Mouse (Mus musculus) heart, adult 2 months (tissue): ENCODE data around the gene Kcnmb2. TPM values are rescaled to one million over a fixed set of nuclear protein-coding genes. Genes with fewer than 3 reads are reported as not detected.

ENCODE experiments used
- DNase-seq, 2 experiments: peaks; one replicate each; pipeline ENCODE4 v3.0.0; 2021
- H3K27ac ChIP-seq: fragments of 200-600 bp; 2 replicates; pipeline ENCODE4 v1.8.1; 2022
- H3K27me3 ChIP-seq: fragments of 200-500 bp; 2 replicates; pipeline ENCODE4 v1.6.1; 2012; ENCODE audit warnings: mild to moderate bottlenecking, low read length, inconsistent platforms, mixed read lengths; ENCODE audit not compliant: control insufficient read depth, insufficient read depth
- H3K36me3 ChIP-seq: fragments of 200-500 bp; 2 replicates; pipeline ENCODE4 v1.6.1; 2012; ENCODE audit warnings: low read length, inconsistent platforms; ENCODE audit not compliant: control insufficient read depth, insufficient read depth
- H3K4me1 ChIP-seq: fragments of 200-500 bp; 2 replicates; pipeline ENCODE4 v1.6.1; 2011; ENCODE audit warnings: low read length; ENCODE audit not compliant: control insufficient read depth, insufficient read depth
- H3K4me3 ChIP-seq: fragments of 200-600 bp; 2 replicates; pipeline ENCODE4 v1.8.1; 2022
- H3K79me2 ChIP-seq: fragments of 200-500 bp; replicated peaks from 2 replicates; pipeline ENCODE4 v1.6.1; 2012; ENCODE audit warnings: mild to moderate bottlenecking, inconsistent platforms, low read length, moderate library complexity, mixed read lengths; ENCODE audit not compliant: control insufficient read depth, insufficient read depth
- H3K9ac ChIP-seq: fragments of 200-500 bp; 2 replicates; pipeline ENCODE4 v1.6.1; 2012; ENCODE audit warnings: low read depth, mild to moderate bottlenecking, control low read depth, inconsistent platforms, low read length, mixed read lengths
- CTCF ChIP-seq: fragments of 200-600 bp; IDR thresholded peaks from 2 replicates; pipeline ENCODE4 v1.8.1; 2022; ENCODE audit warnings: antibody characterized with exemption, mild to moderate bottlenecking, moderate library complexity
- EP300 ChIP-seq: fragments of 200-500 bp; IDR thresholded peaks from 2 replicates; pipeline ENCODE4 v1.6.1; 2011; ENCODE audit warnings: low read depth, low read length, control low read depth; ENCODE audit not compliant: insufficient read depth
- POLR2A ChIP-seq: fragments of 200-500 bp; IDR thresholded peaks from 2 replicates; pipeline ENCODE4 v1.6.1; 2011; ENCODE audit warnings: mild to moderate bottlenecking, low read depth, low read length, control low read depth; ENCODE audit not compliant: insufficient read depth
- WGBS: fragments of 180-500 bp; shearing (Covaris S2); methylation state at CpG from one replicate; pipeline ENCODE4 v1.1.7; 2018; 5-methylcytosine and 5-hydroxymethylcytosine counted together
- intact Hi-C: fragments of 180-260 bp; cut with DNase I; formaldehyde crosslinking; loops from one replicate; pipeline ENCODE4 v1.15.1; 2025
- polyA plus RNA-seq: library from polyadenylated mRNA; depleted of rRNA; stranded (reverse); fragments of >200 nt; gene quantifications from 2 replicates; pipeline ENCODE4 v1.2.3, GENCODE M21; 2012
- total RNA-seq, 2 experiments: library from RNA; stranded (reverse); gene quantifications; 2 replicates each; pipeline ENCODE4 v1.2.3; 2021

The Kcnmb2 gene
- total and polyA plus RNA-seq, 3 experiments, result 0.06 TPM; not detected in 2

- Histone ChIP-seq H3K9ac (no peak overlapping the region), H3K4me1 (no peaks in the 10 kb centered on the region), H3K27me3 (no peaks in the 10 kb centered on the region), H3K79me2 (no peaks in the 10 kb centered on the region), H3K4me3 (no peak overlapping the region), H3K36me3 (no peaks in the 10 kb centered on the region), H3K27ac (no peak overlapping the region)
- 52% methylated on average over 5 of the region's 5 CpGs for WGBS
- intact Hi-C loops, result no loop called here
- DNase-seq, result no peak
- TF ChIP-seq EP300 (no peak), CTCF (no peak), POLR2A (no peak)
Observed at GRCm38 (mm10) chr3:31982444-31982843, 80.1 kb downstream of the Kcnmb2 start.

GRCm38 (mm10) chr3:31985103-31985502 is 82.8 kb downstream of the Kcnmb2 start:
- WGBS, result 83% methylated on average over 4 of the region's 4 CpGs
- Histone ChIP-seq H3K27ac (no peak overlapping the region), H3K9ac (no peak overlapping the region), H3K79me2 (no peaks in the 10 kb centered on the region), H3K4me1 (no peaks in the 10 kb centered on the region), H3K27me3 (no peaks in the 10 kb centered on the region), H3K36me3 (no peaks in the 10 kb centered on the region), H3K4me3 (no peak overlapping the region)
- DNase-seq, result no peak
- intact Hi-C loops, result no loop called here
- no peak for TF ChIP-seq EP300
- no peak for TF ChIP-seq POLR2A
- TF ChIP-seq CTCF, result no peak

- Histone ChIP-seq H3K36me3 (no peaks in the 10 kb centered on the region), H3K27me3 (no peaks in the 10 kb centered on the region), H3K9ac (no peak overlapping the region), H3K27ac (no peak overlapping the region), H3K4me1 (no peaks in the 10 kb centered on the region), H3K4me3 (no peak overlapping the region), H3K79me2 (no peaks in the 10 kb centered on the region)
- intact Hi-C loops, result no loop called here
- 66% methylated on average over 5 of the region's 5 CpGs for WGBS
- TF ChIP-seq CTCF (no peak), EP300 (no peak), POLR2A (no peak)
- no peak for DNase-seq
Observed at GRCm38 (mm10) chr3:31991526-31992045, 89.3 kb downstream of the Kcnmb2 start.

GRCm38 (mm10) chr3:32011566-32011965 is 109.3 kb downstream of the Kcnmb2 start:
- H3K4me1 ChIP-seq, result no peaks in the 10 kb centered on the region
- WGBS, result 75% methylated on average over 5 of the region's 5 CpGs
- DNase-seq, result no peak

GRCm38 (mm10) chr3:32012205-32012931 is 110.1 kb downstream of the Kcnmb2 start:
- DNase-seq, result no peak
- Histone ChIP-seq H3K4me1 (no peaks in the 10 kb centered on the region), H3K36me3 (no peaks in the 10 kb centered on the region), H3K27me3 (no peaks in the 10 kb centered on the region), H3K9ac (no peak overlapping the region), H3K27ac (no peak overlapping the region), H3K4me3 (no peak overlapping the region), H3K79me2 (no peaks in the 10 kb centered on the region)
- intact Hi-C loops, result no loop called here
- TF ChIP-seq EP300 (no peak), CTCF (no peak), POLR2A (no peak)
- WGBS, result 80% methylated on average over 12 of the region's 12 CpGs

More at GRCm38 (mm10) chr3:32011566-32011965, 109.3 kb downstream of the Kcnmb2 start:
- H3K36me3 ChIP-seq, result no peaks in the 10 kb centered on the region
- TF ChIP-seq POLR2A, result no peak
- no peak for TF ChIP-seq CTCF
- TF ChIP-seq EP300, result no peak
- H3K4me3 ChIP-seq, result no peak overlapping the region
- no peak overlapping the region for H3K9ac ChIP-seq
- no peak overlapping the region for H3K27ac ChIP-seq
- no peaks in the 10 kb centered on the region for H3K27me3 ChIP-seq
- intact Hi-C loops, result no loop called here
- no peaks in the 10 kb centered on the region for H3K79me2 ChIP-seq

- Histone ChIP-seq H3K27ac (no peak overlapping the region), H3K27me3 (no peaks in the 10 kb centered on the region), H3K4me1 (no peaks in the 10 kb centered on the region), H3K36me3 (no peaks in the 10 kb centered on the region), H3K9ac (no peak overlapping the region), H3K79me2 (no peaks in the 10 kb centered on the region), H3K4me3 (no peak overlapping the region)
- TF ChIP-seq CTCF (no peak), POLR2A (no peak), EP300 (no peak)
- intact Hi-C loops, result no loop called here
- DNase-seq, result no peak
- 79% methylated on average over 6 of the region's 6 CpGs for WGBS
Observed at GRCm38 (mm10) chr3:32020981-32021380, 118.7 kb downstream of the Kcnmb2 start.
